Mouse (Mus musculus) B cell, adult 2 months (primary cell): Measurements from ENCODE around the gene Pde6d.
"Not testable (repeated sequence)": the region's sequence is repeated elsewhere in the genome, so short reads cannot be mapped to it uniquely, and the experiment has no call there.

Experiments used
- DNase-seq, 2 experiments: peaks; one replicate each; pipeline ENCODE4 v3.0.0; 2022

Gene Pde6d

GRCm38 (mm10) chr1:86562663-86563062, 19.8 kb downstream of the Pde6d start:
- DNase-seq, result no peak

- no peak for DNase-seq
Measured at GRCm38 (mm10) chr1:86559232-86559631, 23.2 kb downstream of the Pde6d start.

- no peak for DNase-seq
Measured at GRCm38 (mm10) chr1:86557872-86558271, 24.6 kb downstream of the Pde6d start.

- DNase-seq, result no peak
Measured at GRCm38 (mm10) chr1:86555665-86556064, 26.8 kb downstream of the Pde6d start.

- DNase-seq, result no peak
Measured at GRCm38 (mm10) chr1:86551877-86552276, 30.6 kb downstream of the Pde6d start.

GRCm38 (mm10) chr1:86551299-86551698, 31.1 kb downstream of the Pde6d start:
- DNase-seq, result no peak

- no peak for DNase-seq
Measured at GRCm38 (mm10) chr1:86546797-86547196, 35.6 kb downstream of the Pde6d start.

GRCm38 (mm10) chr1:86542584-86542983, 39.8 kb downstream of the Pde6d start:
- DNase-seq, result no peak

GRCm38 (mm10) chr1:86539583-86539982, 42.8 kb downstream of the Pde6d start:
- DNase-seq, result not testable (repeated sequence)

- peak in 1 of 2 experiments; percentile 30 for DNase-seq
Measured at GRCm38 (mm10) chr1:86538383-86538782, 44.0 kb downstream of the Pde6d start.

- DNase-seq, result peak in 1 of 2 experiments; percentile 26
Measured at GRCm38 (mm10) chr1:86533411-86534130, 48.9 kb downstream of the Pde6d start.

GRCm38 (mm10) chr1:86532362-86533051, 49.9 kb downstream of the Pde6d start:
- DNase-seq, result peak; percentile 98

GRCm38 (mm10) chr1:86531547-86532321, 50.7 kb downstream of the Pde6d start:
- no peak for DNase-seq

GRCm38 (mm10) chr1:86530871-86531546, 51.4 kb downstream of the Pde6d start:
- peak; percentile 21 to 41 for DNase-seq

GRCm38 (mm10) chr1:86529590-86529989, 52.8 kb downstream of the Pde6d start:
- peak; percentile 29 to 42 for DNase-seq

GRCm38 (mm10) chr1:86528571-86529180, 53.8 kb downstream of the Pde6d start:
- DNase-seq, result peak in 1 of 2 experiments; percentile 51

GRCm38 (mm10) chr1:86527599-86528486, 54.6 kb downstream of the Pde6d start:
- peak; percentile 99 for DNase-seq

- peak in 1 of 2 experiments; percentile 56 for DNase-seq
Measured at GRCm38 (mm10) chr1:86526789-86527598, 55.4 kb downstream of the Pde6d start.

GRCm38 (mm10) chr1:86526116-86526788, 56.2 kb downstream of the Pde6d start, which contains the start of gene Ptma:
Gene Ptma (plus strand): TSS chr1:86526726.
- DNase-seq, result peak; percentile 98 to 99
